Mouse (Mus musculus): ENCODE results near the gene Cwc27.
A peak's percentile ranks its signal among the peaks of the same experiment; 100 is the strongest.

Gene Cwc27

GRCm38 (mm10) chr13:104816635-104817571, at the start of gene Cwc27:
Cwc27 (minus strand) TSS chr13:104817142.
- peak; percentile 90 for DNase-seq (ENCODE audit: low spot score)

- DNase-seq (ENCODE audit: low spot score): no peak
These were observed 49.8 kb upstream of the Cwc27 start for GRCm38 (mm10) chr13:104866726-104867125.

GRCm38 (mm10) chr13:104863127-104863979, 46.4 kb upstream of the Cwc27 start, which contains the start of gene Shisal2b:
Shisal2b (minus strand) TSS chr13:104863893.
- DNase-seq (ENCODE audit: low spot score): no peak

GRCm38 (mm10) chr13:104853645-104854044, 36.7 kb upstream of the Cwc27 start:
- DNase-seq (ENCODE audit: low spot score): no peak

- no peak for DNase-seq (ENCODE audit: low spot score)
These were observed 26.6 kb upstream of the Cwc27 start for GRCm38 (mm10) chr13:104843295-104844089.

- DNase-seq (ENCODE audit: low spot score): no peak
These were observed 25.0 kb upstream of the Cwc27 start for GRCm38 (mm10) chr13:104841937-104842336.

GRCm38 (mm10) chr13:104837628-104838027, 20.7 kb upstream of the Cwc27 start:
- no peak for DNase-seq (ENCODE audit: low spot score)

GRCm38 (mm10) chr13:104832811-104833210, 15.9 kb upstream of the Cwc27 start:
- DNase-seq (ENCODE audit: low spot score): no peak

- DNase-seq (ENCODE audit: low spot score): peak; percentile 22
These were observed 8.5 kb upstream of the Cwc27 start for GRCm38 (mm10) chr13:104825470-104825869.

- DNase-seq (ENCODE audit: low spot score): no peak
These were observed 5.5 kb upstream of the Cwc27 start for GRCm38 (mm10) chr13:104822411-104822838.

GRCm38 (mm10) chr13:104821908-104822307, 5.0 kb upstream of the Cwc27 start:
- DNase-seq (ENCODE audit: low spot score): no peak

GRCm38 (mm10) chr13:104821192-104821591, 4.2 kb upstream of the Cwc27 start:
- DNase-seq (ENCODE audit: low spot score): no peak

GRCm38 (mm10) chr13:104817696-104818095, 754 bp upstream of the Cwc27 start:
- DNase-seq (ENCODE audit: low spot score): no peak

- no peak for DNase-seq (ENCODE audit: low spot score)
These were observed 690 bp downstream of the Cwc27 start for GRCm38 (mm10) chr13:104816270-104816634.

- DNase-seq (ENCODE audit: low spot score): peak; percentile 29
These were observed 11.3 kb downstream of the Cwc27 start for GRCm38 (mm10) chr13:104805681-104806080.

- no peak for DNase-seq (ENCODE audit: low spot score)
These were observed 17.3 kb downstream of the Cwc27 start for GRCm38 (mm10) chr13:104799566-104800182.

GRCm38 (mm10) chr13:104799067-104799466, 17.9 kb downstream of the Cwc27 start:
- no peak for DNase-seq (ENCODE audit: low spot score)

- no peak for DNase-seq (ENCODE audit: low spot score)
These were observed 22.5 kb downstream of the Cwc27 start for GRCm38 (mm10) chr13:104794421-104794820.

GRCm38 (mm10) chr13:104792184-104792583, 24.8 kb downstream of the Cwc27 start, which contains the start of gene Srek1ip1:
Srek1ip1 (plus strand) TSS chr13:104792484.
- no peak for DNase-seq (ENCODE audit: low spot score)

GRCm38 (mm10) chr13:104789663-104790062, 27.3 kb downstream of the Cwc27 start:
- peak; percentile 44 for DNase-seq (ENCODE audit: low spot score)

- no peak for DNase-seq (ENCODE audit: low spot score)
These were observed 29.7 kb downstream of the Cwc27 start for GRCm38 (mm10) chr13:104787260-104787659.
